In the genomic region with DNA sequence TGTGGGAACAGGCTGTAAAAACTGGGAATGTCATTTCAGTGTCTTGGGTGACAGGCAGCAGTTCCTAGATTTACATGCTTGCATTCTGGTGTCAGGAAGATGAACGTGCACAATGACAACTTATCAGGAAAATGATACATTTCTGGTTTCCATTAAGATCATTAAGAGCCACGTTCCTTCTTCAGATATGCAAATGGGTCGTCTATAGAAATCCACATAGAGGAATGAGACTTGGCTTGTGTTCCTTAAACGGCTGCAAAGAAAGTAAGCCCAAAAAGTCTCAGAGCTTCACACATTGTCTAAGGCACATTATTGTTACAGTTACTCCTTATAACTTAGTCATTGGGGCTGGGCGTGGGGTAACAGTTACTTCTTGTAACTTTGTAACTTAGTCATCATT, we compare ENCODE assay signal across 25 mouse cellular contexts.
DNase-seq lines count a peak whose midpoint lies in the region; ATAC-seq and TF ChIP-seq lines count a peak whose summit lies in the region.
"Had no signal": no experiment of that assay in that cellular context is flagged by ENCODE, and none has a peak within 500 bp of the region (broad histone marks: within the 10 kb centered on the region; RNA-seq: fewer than 3 reads in every experiment).

No protein-coding gene starts in this region.

- no peak for TF ChIP-seq CTCF in embryonic fibroblast, embryonic 13.5 days (IDR thresholded peaks at IDR 0.05; ENCODE audit: borderline replicate concordance, insufficient read depth, low read length)

- no peak overlapping the region for H3K27ac ChIP-seq in forebrain, embryonic 14.5 days (ENCODE audit: low read depth, low read length)
- no peak overlapping the region for H3K27ac ChIP-seq in forebrain, embryonic 12.5 days
- peak overlapping the region; percentile 40; the same call in 1 of the 2 replicates for H3K27ac ChIP-seq in limb, embryonic 15.5 days
- H3K27ac ChIP-seq in limb, embryonic 10.5 days = no peak overlapping the region
- peak overlapping the region; percentile 90 for H3K27ac ChIP-seq in embryonic fibroblast, embryonic 13.5 days (ENCODE audit: insufficient read depth, low read length)
- H3K27ac ChIP-seq: heart, adult 2 months; heart, embryonic 10.5 days; heart, embryonic 13.5 days; intestine, embryonic 15.5 days had no signal

- no peak for ATAC-seq in forebrain, embryonic 14.5 days
- no peak for ATAC-seq in forebrain, embryonic 12.5 days (ENCODE audit: low FRiP score)
- no peak for ATAC-seq in limb, embryonic 15.5 days (ENCODE audit: insufficient number of reproducible peaks, low FRiP score, low TSS enrichment, low read depth)
- ATAC-seq: CD4-positive, CD25-positive, alpha-beta regulatory T cell, adult 4 months; hindbrain, embryonic 16.5 days; intestine, embryonic 15.5 days; Patski had no signal

- no peak overlapping the region for H3K4me2 ChIP-seq in forebrain, embryonic 14.5 days (ENCODE audit: low read length)
- no peak overlapping the region for H3K4me2 ChIP-seq in forebrain, embryonic 12.5 days
- no peak overlapping the region for H3K4me2 ChIP-seq in limb, embryonic 15.5 days
- H3K4me2 ChIP-seq: heart, embryonic 13.5 days; intestine, embryonic 15.5 days had no signal

- H3K4me1 ChIP-seq in forebrain, embryonic 14.5 days (ENCODE audit: control insufficient read depth, insufficient read depth, low read length) = peaks cover 11% of the 10 kb centered on the region
- H3K4me1 ChIP-seq in forebrain, embryonic 12.5 days = peaks cover 4% of the 10 kb centered on the region; the same call in 1 of the 2 replicates
- H3K4me1 ChIP-seq in limb, embryonic 15.5 days = peaks cover 10% of the 10 kb centered on the region; the same call in 1 of the 2 replicates
- peaks cover 5% of the 10 kb centered on the region; the same call in 1 of the 2 replicates for H3K4me1 ChIP-seq in limb, embryonic 10.5 days
- H3K4me1 ChIP-seq in embryonic fibroblast, embryonic 13.5 days (ENCODE audit: control insufficient read depth, insufficient read depth, low read length) = no peaks in the 10 kb centered on the region
- H3K4me1 ChIP-seq: intestine, embryonic 15.5 days had no signal

- no peaks in the 10 kb centered on the region for H3K27me3 ChIP-seq in forebrain, embryonic 14.5 days (replicated peaks; ENCODE audit: control insufficient read depth, insufficient read depth, low read length)
- H3K27me3 ChIP-seq in forebrain, embryonic 12.5 days = no peaks in the 10 kb centered on the region
- no peaks in the 10 kb centered on the region for H3K27me3 ChIP-seq in limb, embryonic 15.5 days
- H3K27me3 ChIP-seq in limb, embryonic 10.5 days (ENCODE audit: low read depth, poor library complexity, severe bottlenecking) = no peaks in the 10 kb centered on the region
- H3K27me3 ChIP-seq: heart, embryonic 13.5 days; intestine, embryonic 15.5 days; Patski had no signal

- no peaks in the 10 kb centered on the region for H3K9me3 ChIP-seq in forebrain, embryonic 14.5 days (replicated peaks; ENCODE audit: control insufficient read depth, low read length)
- no peaks in the 10 kb centered on the region for H3K9me3 ChIP-seq in forebrain, embryonic 12.5 days
- H3K9me3 ChIP-seq in limb, embryonic 15.5 days = no peaks in the 10 kb centered on the region
- H3K9me3 ChIP-seq in limb, embryonic 10.5 days (replicated peaks) = no peaks in the 10 kb centered on the region
- H3K9me3 ChIP-seq: heart, embryonic 10.5 days; heart, embryonic 13.5 days; intestine, embryonic 15.5 days had no signal

- no peak for TF ChIP-seq POLR2A in embryonic fibroblast, embryonic 13.5 days (IDR thresholded peaks at IDR 0.05; ENCODE audit: low read depth, low read length)

- H3K4me3 ChIP-seq in forebrain, embryonic 14.5 days (ENCODE audit: low read depth, low read length) = no peak overlapping the region
- no peak overlapping the region for H3K4me3 ChIP-seq in forebrain, embryonic 12.5 days (replicated peaks)
- no peak overlapping the region for H3K4me3 ChIP-seq in limb, embryonic 15.5 days
- H3K4me3 ChIP-seq in limb, embryonic 10.5 days = no peak overlapping the region
- H3K4me3 ChIP-seq in embryonic fibroblast, embryonic 13.5 days (ENCODE audit: insufficient read depth, low read length) = no peak overlapping the region
- H3K4me3 ChIP-seq: heart, adult 2 months; heart, embryonic 10.5 days; heart, embryonic 13.5 days; intestine, embryonic 15.5 days had no signal

- no peaks in the 10 kb centered on the region for H3K36me3 ChIP-seq in forebrain, embryonic 14.5 days (ENCODE audit: control insufficient read depth, insufficient read depth, low read length)
- no peaks in the 10 kb centered on the region for H3K36me3 ChIP-seq in forebrain, embryonic 12.5 days (replicated peaks)
- no peaks in the 10 kb centered on the region for H3K36me3 ChIP-seq in limb, embryonic 15.5 days
- H3K36me3 ChIP-seq in limb, embryonic 10.5 days = no peaks in the 10 kb centered on the region
- H3K36me3 ChIP-seq: heart, embryonic 10.5 days; heart, embryonic 13.5 days; intestine, embryonic 15.5 days had no signal

- 23% methylated on average over 5 of the region's 5 CpGs for WGBS in forebrain, embryonic 14.5 days
- 43% methylated on average over 5 of the region's 5 CpGs for WGBS in forebrain, embryonic 12.5 days
- 57% methylated on average over 5 of the region's 5 CpGs for WGBS in limb, embryonic 15.5 days
- 76% methylated on average over 5 of the region's 5 CpGs for WGBS in limb, embryonic 10.5 days

- no peak overlapping the region for H3K9ac ChIP-seq in forebrain, embryonic 14.5 days (ENCODE audit: low read length)
- H3K9ac ChIP-seq in forebrain, embryonic 12.5 days = no peak overlapping the region
- H3K9ac ChIP-seq in limb, embryonic 15.5 days = no peak overlapping the region
- H3K9ac ChIP-seq: heart, embryonic 13.5 days; intestine, embryonic 15.5 days had no signal

- peak; percentile 46 for DNase-seq in forebrain, embryonic 14.5 days (ENCODE audit: low spot score)
- DNase-seq in limb, embryonic 10.5 days (ENCODE audit: low spot score) = no peak
- DNase-seq in Muller cell, postnatal 12 days (ENCODE audit: inconsistent ontology term) = peak; percentile 16
- no peak for DNase-seq in thymus, postnatal 25 days
- DNase-seq: adrenal gland, adult 2 months; adrenal gland, postnatal 14 days; cerebellum, adult 18-20 months; cerebellum, adult 9-10 months; cerebellum, postnatal 14 days; gastrocnemius, postnatal 10 days; gastrocnemius, postnatal 36 days; heart, adult 2 months; heart, postnatal 14 days; heart, postnatal 4 days; kidney, adult 11 months; kidney, adult 8-10 months had no signal

Comparison
In these comparisons a context has a peak if more than half of its experiments do, and no peak if none do; other contexts are left out.
1. H3K27ac ChIP-seq: peak in limb, embryonic 15.5 days (single experiment) and embryonic fibroblast, embryonic 13.5 days (single experiment); none in forebrain, embryonic 14.5 days (single experiment), forebrain, embryonic 12.5 days (single experiment) and limb, embryonic 10.5 days (single experiment).
2. DNase-seq: peak in forebrain, embryonic 14.5 days (single experiment) and Muller cell, postnatal 12 days (single experiment); none in limb, embryonic 10.5 days (single experiment) and thymus, postnatal 25 days (single experiment).